In the genomic region with DNA sequence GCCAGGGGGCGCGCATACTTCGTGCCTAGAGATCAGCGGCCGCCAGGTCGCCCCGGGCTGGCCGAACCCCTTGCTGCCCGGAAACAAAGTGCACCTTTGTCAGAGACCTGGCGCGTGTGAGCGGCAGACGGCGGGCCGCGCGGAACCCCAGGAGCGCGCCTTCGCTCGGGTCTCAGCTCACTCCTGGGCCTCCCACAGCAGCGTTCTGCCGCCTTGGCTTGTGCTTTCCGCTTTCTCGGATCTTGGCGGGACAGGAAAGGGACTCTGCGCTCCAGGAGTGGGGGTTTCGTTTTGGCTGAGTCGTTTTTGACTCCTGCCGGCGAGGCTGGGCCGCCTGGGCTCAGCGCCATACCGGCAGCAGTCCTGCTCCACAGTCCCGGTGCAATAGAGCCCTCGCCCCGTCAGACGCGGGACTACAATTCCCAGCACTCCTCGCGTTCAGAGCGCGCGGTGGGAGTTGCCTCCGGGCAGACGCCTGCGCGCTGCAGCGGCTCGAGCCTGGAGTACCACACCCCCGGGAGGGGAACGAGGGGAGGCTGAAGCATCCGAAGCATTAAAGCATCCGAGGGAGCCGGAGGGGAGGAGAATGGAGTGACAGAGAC, we compare ENCODE assay signal across 8 mouse cellular contexts. TPM values are rescaled to one million over a fixed set of nuclear protein-coding genes. Genes with fewer than 3 reads are reported as not detected.
DNase-seq lines count a peak whose midpoint lies in the region; ATAC-seq lines count a peak whose summit lies in the region.

Gene Grk5 (plus strand): TSS at position 36 of the 602 bp plus-strand sequence.

- H3K4me1 ChIP-seq in hindbrain, embryonic 12.5 days = peaks cover 14% of the 10 kb centered on the region

- peak within 1 kb of the TSS; percentile 61 for H3K9ac ChIP-seq in hindbrain, embryonic 12.5 days

- peak; percentile 97 for DNase-seq in Muller cell, postnatal 12 days (ENCODE audit: inconsistent ontology term)
- peak; percentile 97 for DNase-seq in cerebellum, adult 9-11 months
- DNase-seq in frontal cortex, postnatal 10 days (ENCODE audit: low spot score in 2 of 2) = peak; percentile 91 to 94
- DNase-seq in layer of hippocampus, postnatal 14 days (ENCODE audit: low spot score in 2 of 2) = peak; percentile 92 to 96
- peak; percentile 98 for DNase-seq in lung, postnatal 14 days
- peak; percentile 83 for DNase-seq in retina, adult 2 months (ENCODE audit: low read depth, low spot score)
- peak; percentile 92 to 95 for DNase-seq in thymus, postnatal 36 days

- ATAC-seq in hindbrain, embryonic 12.5 days (ENCODE audit: low FRiP score) = peak; percentile 99

- 0% methylated on average over 55 of the region's 55 CpGs for WGBS in hindbrain, embryonic 12.5 days

- peak within 1 kb of the TSS; percentile 54 for H3K4me2 ChIP-seq in hindbrain, embryonic 12.5 days (replicated peaks)

- H3K36me3 ChIP-seq in hindbrain, embryonic 12.5 days = no peaks in the 10 kb centered on the region

- no peaks in the 10 kb centered on the region for H3K27me3 ChIP-seq in hindbrain, embryonic 12.5 days

- H3K27ac ChIP-seq in hindbrain, embryonic 12.5 days = peak within 1 kb of the TSS; percentile 90

- H3K9me3 ChIP-seq in hindbrain, embryonic 12.5 days (replicated peaks) = no peaks in the 10 kb centered on the region

- H3K4me3 ChIP-seq in hindbrain, embryonic 12.5 days = peak within 1 kb of the TSS; percentile 58

RNA-seq across cellular contexts. Expression of gene Grk5, which starts in this region (rescaled TPM):
- polyA plus RNA-seq in hindbrain, embryonic 12.5 days (2016; fragmentation: Nextera tagmentation; extraction: Ambion mirVana) = 2.6 and 3.9 TPM in 2 replicates
- 1 to 10 TPM; 8.8 to 9.1 TPM for total RNA-seq in layer of hippocampus, postnatal 14 days (2021)

Comparison
In these comparisons a context has a peak if more than half of its experiments do, and no peak if none do; other contexts are left out.
1. Peak in every context shown above with its lines: DNase-seq, ATAC-seq, H3K4me3 ChIP-seq and H3K27ac ChIP-seq.